18 mouse cellular contexts compared by ENCODE assay signal in the genomic region with DNA sequence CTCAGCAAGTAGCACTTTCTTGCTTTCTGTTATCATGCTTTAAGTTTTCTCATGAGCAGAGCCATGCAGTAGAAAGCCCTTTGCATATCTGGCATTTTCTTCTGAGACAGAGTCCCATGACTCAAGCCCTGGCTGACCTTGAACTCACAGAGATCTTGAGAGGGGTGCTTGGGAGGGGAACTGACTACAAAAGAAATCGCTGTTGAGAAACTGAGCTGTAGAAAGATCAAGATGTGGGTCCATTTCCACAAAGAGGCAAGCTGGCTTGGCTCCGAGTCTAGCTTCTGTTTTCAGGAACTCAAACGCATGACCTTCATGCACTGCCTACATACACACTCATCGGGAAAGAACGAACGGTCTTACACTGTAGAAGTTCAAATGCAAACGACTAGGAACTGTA.
DNase-seq lines count a peak whose midpoint lies in the region; TF ChIP-seq lines count a peak whose summit lies in the region.
"Had no signal": no experiment of that assay in that cellular context is flagged by ENCODE, and none has a peak within 500 bp of the region (broad histone marks: within the 10 kb centered on the region; RNA-seq: fewer than 3 reads in every experiment).

No protein-coding gene starts in this region.

- H3K36me3 ChIP-seq in CH12.LX (replicated peaks in 1 of 2; ENCODE audit: control insufficient read depth in 1 of 2, insufficient read depth in 1 of 2, low read length in 1 of 2): no peaks in the 10 kb centered on the region
- H3K36me3 ChIP-seq: embryonic facial prominence, embryonic 15.5 days; forebrain, embryonic 10.5 days; heart, embryonic 12.5 days; hindbrain, embryonic 10.5 days; intestine, embryonic 15.5 days had no signal

- TF ChIP-seq CTCF in CH12.LX (conservative IDR thresholded peaks at IDR 0.05 in 1 of 2, IDR thresholded peaks at IDR 0.05 in 1 of 2; ENCODE audit: low read depth in 2 of 2, low read length in 2 of 2): no peak

- H3K9me3 ChIP-seq in CH12.LX (replicated peaks; ENCODE audit: low read length): no peaks in the 10 kb centered on the region
- H3K9me3 ChIP-seq: embryonic facial prominence, embryonic 15.5 days; forebrain, embryonic 10.5 days; hindbrain, embryonic 10.5 days; intestine, embryonic 15.5 days had no signal

- in situ Hi-C loops in CH12.LX (cut with MboI; ENCODE audit: low pct_ligation_motif_present, low pct_unique_long_range_greater_than_20kb, low sequenced_read_pairs): loop anchor here (25.0 kb wide), 1 partner anchor 106 kb away; no protein-coding TSS in a partner anchor

- H3K4me1 ChIP-seq in CH12.LX (ENCODE audit: control insufficient read depth in 1 of 2, insufficient read depth in 2 of 2): peaks cover 2 to 27% of the 10 kb centered on the region in 2 experiments; a peak in 2 of 4 replicates

- no peak overlapping the region for H3K9ac ChIP-seq in CH12.LX (ENCODE audit: insufficient read depth, low read depth)
- H3K9ac ChIP-seq: embryonic facial prominence, embryonic 15.5 days; heart, embryonic 12.5 days; hindbrain, embryonic 14.5 days; intestine, embryonic 15.5 days had no signal

- DNase-seq in adrenal gland, postnatal 10 days: peak; percentile 19
- DNase-seq in adrenal gland, postnatal 4 days (ENCODE audit: low spot score in 2 of 2): no peak
- DNase-seq in CH12.LX (ENCODE audit: extremely low read depth) (no peak), R1 (ENCODE audit: low read depth, low spot score) (peak; percentile 61)
- DNase-seq in yolk sac, embryonic 10.5 days (ENCODE audit: low spot score): no peak
- DNase-seq in cerebellum, postnatal 36 days: no peak
- DNase-seq: cerebellum, adult 2 months; cerebellum, postnatal 10 days; embryo, embryonic 11 days; gastrocnemius, postnatal 10 days; kidney, adult 18-20 months had no signal

- TF ChIP-seq RAD21 in CH12.LX (IDR thresholded peaks at IDR 0.05; ENCODE audit: low read depth, low read length): no peak

- no peak for TF ChIP-seq EP300 in CH12.LX (IDR thresholded peaks at IDR 0.05; ENCODE audit: low read length)

- no peak overlapping the region for H3K4me3 ChIP-seq in CH12.LX (replicated peaks in 1 of 3; ENCODE audit: low read depth in 2 of 3, low read length in 2 of 3, poor library complexity in 1 of 3)
- H3K4me3 ChIP-seq: embryonic facial prominence, embryonic 15.5 days; erythroblast, embryonic 14.5 days; forebrain, embryonic 10.5 days; heart, embryonic 12.5 days; hindbrain, embryonic 10.5 days; intestine, embryonic 15.5 days had no signal

- H3K27me3 ChIP-seq in CH12.LX (replicated peaks): no peaks in the 10 kb centered on the region
- H3K27me3 ChIP-seq: embryonic facial prominence, embryonic 15.5 days; intestine, embryonic 15.5 days had no signal

- no peak overlapping the region for H3K27ac ChIP-seq in CH12.LX (ENCODE audit: insufficient read depth, low read depth)
- H3K27ac ChIP-seq: embryonic facial prominence, embryonic 15.5 days; forebrain, embryonic 10.5 days; hindbrain, embryonic 10.5 days; hindbrain, embryonic 14.5 days; intestine, embryonic 15.5 days had no signal

- no peaks in the 10 kb centered on the region for H3K79me2 ChIP-seq in CH12.LX (replicated peaks; ENCODE audit: control insufficient read depth, extremely low read depth, insufficient read depth, poor library complexity, severe bottlenecking)

- no peak for TF ChIP-seq POLR2A in CH12.LX (IDR thresholded peaks at IDR 0.05; ENCODE audit: low read depth, low read length)

- no peak overlapping the region for H3K4me2 ChIP-seq in CH12.LX (ENCODE audit: insufficient read depth, low read depth, poor library complexity, severe bottlenecking)
- H3K4me2 ChIP-seq: embryonic facial prominence, embryonic 15.5 days; heart, embryonic 12.5 days; hindbrain, embryonic 14.5 days; intestine, embryonic 15.5 days had no signal

- dilution Hi-C loops in CH12.LX (cut with MboI; ENCODE audit: extremely low pct_ligation_motif_present, extremely low pct_unique_long_range_greater_than_20kb, low sequenced_read_pairs): no loop called here

TF ChIP-seq in CH12.LX, 34 proteins besides CTCF, POLR2A, EP300 and RAD21:
- TF ChIP-seq MAFK (IDR thresholded peaks at IDR 0.05; ENCODE audit: insufficient replicate concordance, low read length) (0 out of 2 replicates have a peak, but pooled peaks have one; percentile 29), ZKSCAN1 (IDR thresholded peaks at IDR 0.05; ENCODE audit: borderline replicate concordance, low read depth, low read length) (no peak)
TF ChIP-seq in CH12.LX: peak in this region for 1.

Comparison
In these comparisons a context has a peak if more than half of its experiments do, and no peak if none do; other contexts are left out.
1. DNase-seq: peak in adrenal gland, postnatal 10 days (single experiment) and R1 (single experiment); none in adrenal gland, postnatal 4 days (0 of 2), CH12.LX (single experiment), yolk sac, embryonic 10.5 days (single experiment) and cerebellum, postnatal 36 days (0 of 2).